Mouse (Mus musculus): ENCODE data around the gene Cemip.

Gene Cemip

DNA sequence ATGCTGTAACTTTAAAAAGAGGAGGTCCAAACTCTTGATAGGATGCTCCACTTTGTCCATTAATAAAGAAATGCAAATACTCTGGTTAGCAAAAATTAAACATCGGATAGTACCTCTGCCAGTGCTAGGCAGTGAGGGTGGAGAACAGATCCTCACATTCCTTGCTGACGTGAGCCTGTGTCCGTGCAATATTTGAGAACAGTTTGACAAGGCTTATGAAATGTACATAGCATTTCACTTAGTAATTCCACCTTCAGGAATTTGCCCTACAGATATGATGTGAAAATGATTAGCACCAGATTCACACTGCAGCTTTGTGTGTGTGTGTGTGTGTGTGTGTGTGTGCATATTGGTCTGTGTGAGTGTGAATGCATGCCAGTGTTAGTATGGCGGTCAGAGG, 4.5 kb upstream of the Cemip start:
- DNase-seq (ENCODE audit: low spot score): no peak

DNA sequence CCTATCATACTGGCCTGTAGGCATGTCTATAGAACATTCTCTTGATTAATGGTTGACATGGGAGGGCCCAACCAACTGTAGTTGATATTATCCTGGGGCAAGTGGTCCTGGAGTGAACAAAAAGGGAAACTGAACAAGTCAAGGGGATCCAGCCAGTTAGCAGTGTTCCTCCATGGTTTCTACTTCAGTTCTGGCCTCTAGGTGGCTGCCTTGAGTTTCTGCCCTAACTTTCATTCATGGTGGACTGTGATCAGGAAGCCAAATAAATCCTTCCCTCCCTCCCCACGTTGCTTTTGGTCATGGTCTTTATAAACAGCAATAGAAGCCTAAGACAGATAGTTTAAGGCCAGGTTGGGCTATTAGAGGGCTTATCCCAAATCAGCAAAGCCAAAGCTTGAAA, 3.5 kb upstream of the Cemip start:
- DNase-seq (ENCODE audit: low spot score): no peak

DNA sequence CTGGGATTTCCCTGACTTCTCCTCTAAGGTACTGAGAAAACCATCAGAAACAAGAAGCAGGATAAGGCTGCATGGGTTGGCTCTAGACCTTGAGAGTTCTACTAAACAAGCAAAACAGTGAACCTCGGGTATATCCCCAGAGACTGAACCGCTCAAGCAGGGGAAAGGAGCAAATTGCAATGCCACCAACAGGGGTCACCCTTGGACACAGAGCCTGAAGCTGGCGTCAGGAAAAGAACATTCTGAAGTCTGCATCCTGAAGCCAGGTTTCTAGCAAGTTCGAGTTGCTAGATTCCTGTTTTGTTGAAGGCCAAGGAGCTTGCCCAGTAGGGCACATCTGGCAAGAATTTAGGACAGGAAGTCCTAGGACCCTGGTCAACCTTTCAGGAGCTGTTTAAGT, 2.7 kb upstream of the Cemip start:
- DNase-seq (ENCODE audit: low spot score): peak; percentile 15

DNA sequence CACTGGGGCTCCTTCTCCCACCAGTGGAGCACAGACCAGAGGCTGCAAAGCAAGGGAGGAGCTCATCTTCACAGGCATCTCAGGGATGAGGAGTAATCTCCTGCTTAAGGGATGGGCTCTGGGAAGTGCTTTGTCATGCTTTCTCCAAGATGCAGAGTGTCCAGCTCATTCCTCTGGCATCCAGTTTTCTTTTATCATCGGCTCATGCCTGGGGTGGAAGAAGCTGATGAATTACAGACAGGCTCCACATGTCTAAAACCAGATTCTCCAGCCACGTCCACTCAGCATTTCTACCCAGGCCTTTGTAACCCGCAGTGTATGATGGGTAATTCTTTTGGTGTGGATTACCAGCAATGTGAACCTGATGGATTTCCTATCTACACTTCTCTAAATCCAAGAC, 1.9 kb upstream of the Cemip start:
- DNase-seq (ENCODE audit: low spot score): no peak

DNA sequence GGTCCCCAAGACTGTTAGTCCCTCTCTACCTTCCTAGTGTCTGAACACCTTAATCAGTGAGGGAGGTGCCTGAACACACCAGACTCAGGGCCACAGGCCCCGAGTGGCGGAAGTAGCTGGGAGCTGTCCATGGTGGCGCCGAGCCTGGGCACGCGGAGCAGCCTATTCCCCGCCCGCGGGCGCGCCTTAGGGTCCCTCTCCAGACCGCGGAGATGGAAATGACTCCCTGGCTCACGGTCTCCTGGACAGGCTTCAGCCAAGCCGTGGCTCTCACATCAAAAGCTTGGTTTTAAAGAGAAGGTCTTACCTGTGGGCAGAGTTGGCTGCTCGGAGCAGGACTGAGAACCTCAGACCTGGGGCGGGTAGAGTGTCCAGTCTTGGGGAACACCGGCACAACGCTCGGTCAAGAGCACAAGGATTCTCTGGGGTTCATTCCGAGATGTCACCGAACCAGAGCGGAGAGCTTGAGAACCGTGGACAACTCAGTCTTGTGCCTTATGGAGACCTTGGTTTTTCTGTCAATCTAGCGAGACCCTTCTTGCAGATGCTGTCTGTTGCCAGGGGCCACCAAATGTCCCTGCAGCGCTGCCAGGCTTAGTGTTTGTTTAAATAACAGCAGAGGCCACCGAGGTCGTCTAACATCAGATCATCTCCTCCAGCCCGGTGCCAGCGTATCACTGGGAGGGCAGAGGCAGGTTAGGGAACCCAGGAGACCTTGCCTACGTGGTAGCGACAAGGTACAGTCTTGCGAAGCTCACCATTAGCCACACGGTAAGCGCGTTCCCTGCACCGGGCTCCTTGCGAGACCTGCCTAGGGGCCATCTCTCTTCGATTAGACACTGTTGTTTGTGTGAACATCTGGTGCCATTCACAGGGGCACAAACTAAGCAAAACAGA, 1.0 kb downstream of the Cemip start:
- DNase-seq (ENCODE audit: low spot score): peak; percentile 4

DNA sequence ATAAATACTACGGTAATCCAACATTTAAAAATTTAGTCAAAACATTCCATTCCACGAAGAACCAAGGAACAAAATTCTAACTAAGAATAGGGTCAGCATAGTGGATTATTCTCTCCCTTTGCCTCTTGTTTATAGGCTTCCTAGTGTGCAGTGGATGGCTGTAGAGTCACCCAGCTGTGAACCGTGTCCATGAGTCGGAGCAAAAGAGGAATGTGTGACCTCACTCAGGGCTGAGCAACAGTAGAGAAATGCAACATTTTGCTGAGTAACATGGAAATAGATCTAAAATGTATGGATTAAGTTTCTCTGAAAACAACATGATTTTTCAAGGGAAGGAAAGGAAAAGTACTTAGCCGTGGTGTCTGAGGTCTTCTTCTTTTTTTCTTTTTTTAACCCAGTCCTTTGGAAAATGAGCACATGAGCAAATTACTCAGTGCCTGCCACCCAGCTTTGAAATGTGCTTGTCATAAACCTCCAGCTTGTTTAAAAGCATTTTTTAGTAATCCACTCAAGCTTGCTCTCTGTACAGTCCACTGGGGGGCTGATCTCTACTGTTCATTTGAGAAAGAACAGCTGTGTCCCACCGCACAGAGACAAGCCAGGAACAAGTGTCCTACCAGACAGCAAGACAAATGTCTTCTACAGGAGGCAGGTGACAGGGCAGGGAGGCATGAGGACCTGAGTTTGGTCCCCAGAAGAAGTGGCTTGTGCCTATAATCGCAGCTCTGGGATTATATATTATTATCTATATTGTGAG, 8.9 kb downstream of the Cemip start:
- DNase-seq (ENCODE audit: low spot score): no peak

DNA sequence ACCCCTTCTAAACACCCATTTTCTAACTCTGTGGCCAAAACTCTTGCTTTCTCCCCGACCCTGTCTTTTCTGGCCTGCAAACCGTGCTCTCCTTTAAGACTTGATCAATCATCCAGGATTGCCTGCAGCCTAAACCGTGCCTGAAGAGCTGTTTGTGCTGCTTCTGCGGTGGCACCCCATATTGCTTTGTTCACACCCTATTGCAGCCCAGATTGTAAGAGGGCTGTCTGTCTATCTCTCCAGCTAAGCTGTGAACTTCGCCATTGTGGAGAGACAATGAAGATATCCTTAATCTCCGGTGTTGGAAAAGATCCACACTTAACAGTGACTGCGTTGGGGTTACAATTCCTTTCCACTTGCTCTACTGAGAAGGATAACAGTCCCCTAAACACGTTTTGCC, 12.0 kb downstream of the Cemip start:
- DNase-seq (ENCODE audit: low spot score): no peak

DNA sequence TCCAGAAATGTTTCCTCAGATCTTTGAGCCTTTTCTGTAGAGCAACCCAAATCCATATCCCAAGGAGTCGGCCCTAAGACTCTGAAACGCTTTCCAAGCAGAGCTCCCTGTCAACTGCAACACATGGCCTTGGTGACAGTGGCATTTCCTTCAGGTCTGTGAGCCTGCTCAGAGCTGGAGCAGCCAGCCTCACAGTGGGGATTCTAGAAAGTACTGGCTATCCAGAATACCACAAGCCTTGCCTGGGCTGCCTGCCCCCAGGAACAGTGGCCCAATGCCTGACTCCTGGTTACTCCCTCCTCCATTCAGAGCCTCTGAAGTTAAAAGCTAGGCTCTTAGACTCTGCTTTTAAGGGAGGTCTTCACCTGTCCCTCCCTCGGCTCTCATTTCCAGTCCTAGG, 12.4 kb downstream of the Cemip start:
- DNase-seq (ENCODE audit: low spot score): no peak

DNA sequence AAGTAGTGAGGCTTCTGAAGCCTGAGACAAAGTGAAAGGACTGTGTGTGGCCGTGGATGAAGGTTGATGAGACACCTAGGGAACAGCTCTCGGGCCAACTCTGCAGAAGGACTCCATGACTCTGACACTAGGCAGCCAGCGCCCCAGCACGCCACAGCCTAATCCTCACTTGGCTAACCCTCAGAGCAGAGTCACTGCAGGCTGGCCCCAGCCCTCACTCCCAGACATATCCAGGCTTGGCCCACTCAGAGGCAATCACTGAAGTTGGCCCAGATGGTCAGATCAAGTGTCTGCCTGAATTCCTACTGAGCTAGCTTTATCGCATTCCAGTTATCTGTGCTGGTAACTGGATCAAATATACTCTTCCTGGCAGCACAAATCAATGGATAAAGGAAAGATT, 17.4 kb downstream of the Cemip start:
- DNase-seq (ENCODE audit: low spot score): no peak

DNA sequence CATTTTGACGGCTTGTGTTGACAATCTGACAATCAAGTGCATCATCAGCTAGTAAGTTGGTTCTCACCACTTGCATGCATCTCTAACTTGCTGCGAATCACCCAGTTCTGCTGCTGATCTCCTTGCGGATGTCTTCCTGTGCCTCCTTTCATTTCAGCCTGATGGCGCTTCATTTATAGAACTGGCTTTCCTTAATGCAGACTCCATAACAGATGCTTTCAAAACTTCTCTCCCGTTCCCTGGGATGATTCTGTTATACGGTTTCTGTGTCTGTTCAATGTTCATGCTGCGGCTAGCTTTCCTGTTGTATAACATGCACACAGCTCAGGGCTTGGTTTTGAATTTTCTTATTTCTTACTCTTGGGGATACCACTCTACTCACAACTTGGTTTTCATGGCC, 26.5 kb downstream of the Cemip start:
- DNase-seq (ENCODE audit: low spot score): no peak

DNA sequence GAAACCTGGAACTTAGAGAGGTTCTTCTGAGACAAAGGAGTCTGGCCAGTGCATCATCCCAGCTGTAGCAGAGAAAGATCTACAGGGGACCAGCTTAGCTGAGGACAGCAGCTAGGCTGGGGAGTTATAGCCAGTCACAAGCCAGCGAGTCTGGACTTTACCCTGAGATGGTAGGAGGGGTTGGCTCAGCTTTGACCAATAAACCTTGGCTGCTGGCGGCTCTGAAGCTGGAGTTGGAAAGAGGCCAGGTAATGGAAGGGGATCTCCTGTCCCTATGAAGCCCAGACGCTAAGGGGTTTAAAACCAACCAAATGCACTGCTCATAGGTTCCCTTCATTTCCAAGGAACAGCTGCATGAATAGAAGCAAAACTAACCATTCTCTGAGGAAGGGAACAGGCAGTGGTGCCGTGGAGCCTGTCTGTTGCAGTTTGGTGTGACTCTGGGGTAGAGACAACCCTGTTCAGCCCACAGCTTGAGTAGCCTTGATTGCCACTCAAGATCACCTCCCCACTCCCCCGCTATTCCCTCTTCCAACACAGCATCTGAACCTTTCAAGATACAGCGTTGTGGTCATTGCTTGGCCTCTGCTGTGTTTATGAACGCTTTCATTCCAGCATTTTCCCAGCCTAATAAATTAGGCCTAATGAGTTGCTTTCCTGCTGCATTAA, 30.2 kb downstream of the Cemip start:
- no peak for DNase-seq (ENCODE audit: low spot score)

DNA sequence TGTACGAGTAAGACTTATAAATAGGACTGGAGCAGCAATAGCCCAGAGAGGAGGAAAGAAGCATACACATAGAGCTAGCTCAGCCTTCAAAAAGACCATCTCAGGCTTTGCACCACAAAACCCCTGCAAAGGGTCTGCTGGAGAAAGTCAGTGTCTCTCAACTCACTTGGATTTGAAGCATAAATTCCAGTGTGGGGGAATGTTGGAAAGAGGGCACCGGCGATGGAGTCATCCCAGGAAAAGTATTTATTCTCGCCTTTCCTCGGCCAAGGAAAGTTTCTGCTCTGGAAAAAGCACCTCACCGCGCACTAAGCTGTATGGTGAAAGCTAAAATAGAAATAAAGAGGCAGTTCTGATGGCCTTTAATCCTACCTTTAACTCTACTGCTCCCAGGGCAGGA, 32.4 kb downstream of the Cemip start:
- DNase-seq (ENCODE audit: low spot score): no peak

DNA sequence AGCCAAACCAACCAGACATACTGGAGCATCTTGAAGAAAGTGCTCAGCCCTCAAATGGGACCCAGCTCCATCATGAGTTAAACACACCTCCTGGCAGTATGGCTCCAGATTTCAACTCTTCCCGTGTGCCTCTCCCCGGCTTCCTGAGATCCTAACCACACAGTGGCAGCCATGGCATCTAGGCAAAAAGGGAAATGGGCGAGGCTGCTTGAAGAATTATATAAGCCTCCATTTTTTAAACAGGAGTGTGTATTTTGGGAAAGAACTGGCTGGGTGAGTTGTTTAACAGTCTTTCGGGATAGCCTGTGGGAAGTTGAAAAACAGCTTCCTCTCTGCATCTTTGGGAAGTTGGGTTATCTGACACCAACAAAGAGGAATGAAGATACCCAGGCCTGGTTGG, 34.9 kb downstream of the Cemip start:
- DNase-seq (ENCODE audit: low spot score): no peak

DNA sequence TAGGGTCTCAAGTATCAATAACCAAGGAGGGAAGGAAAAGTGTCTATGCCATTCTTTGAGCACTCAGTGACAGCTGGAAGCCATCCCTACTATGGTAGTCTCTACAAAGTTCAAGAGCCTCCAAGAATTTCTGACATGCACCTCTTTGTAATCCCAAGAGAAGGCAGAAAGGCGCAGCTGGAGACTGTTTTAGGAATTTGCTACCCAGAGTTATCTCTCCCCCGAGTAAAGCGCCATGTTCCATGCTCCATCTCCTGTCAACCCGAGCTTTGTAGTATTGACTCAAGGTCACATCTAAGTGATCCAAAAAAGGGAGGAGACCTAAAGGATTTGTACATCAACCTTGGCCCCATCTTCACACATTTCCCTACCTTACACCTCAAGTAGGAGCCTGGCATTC, 40.8 kb downstream of the Cemip start:
- DNase-seq (ENCODE audit: low spot score): no peak

DNA sequence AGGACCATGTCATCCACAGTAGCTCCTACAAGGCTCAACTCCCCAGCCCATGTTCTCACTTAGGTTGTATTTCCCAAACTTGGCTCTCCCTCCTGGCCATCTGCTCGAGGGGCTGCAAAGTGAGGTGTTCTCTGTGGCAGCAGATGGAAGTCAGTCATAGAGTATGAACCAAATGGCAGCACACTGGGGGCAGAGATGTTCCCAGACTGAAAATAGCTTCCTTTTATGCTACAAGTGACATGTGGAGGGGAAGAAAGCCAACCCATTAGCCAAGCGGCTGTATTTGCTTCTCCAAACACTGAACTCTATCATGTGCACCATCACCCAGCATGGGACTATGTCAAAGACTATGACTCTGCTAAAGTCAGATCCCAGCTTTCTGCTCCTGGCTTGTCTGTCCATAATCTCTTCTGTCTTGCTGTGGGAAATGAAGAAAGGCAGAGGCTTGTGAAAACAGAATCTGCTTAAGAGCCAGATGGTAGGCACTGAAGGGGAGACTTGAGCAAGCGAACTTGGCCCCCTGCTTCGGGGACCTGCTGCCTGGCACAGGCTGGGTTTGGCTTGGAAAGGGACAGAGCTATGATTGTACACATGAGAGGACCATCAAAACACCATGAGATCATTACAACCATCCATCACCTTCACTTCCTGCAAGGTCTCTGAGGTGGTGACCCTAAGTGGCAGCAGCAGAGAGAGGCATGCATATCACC, 41.6 kb downstream of the Cemip start:
- no peak for DNase-seq (ENCODE audit: low spot score)

DNA sequence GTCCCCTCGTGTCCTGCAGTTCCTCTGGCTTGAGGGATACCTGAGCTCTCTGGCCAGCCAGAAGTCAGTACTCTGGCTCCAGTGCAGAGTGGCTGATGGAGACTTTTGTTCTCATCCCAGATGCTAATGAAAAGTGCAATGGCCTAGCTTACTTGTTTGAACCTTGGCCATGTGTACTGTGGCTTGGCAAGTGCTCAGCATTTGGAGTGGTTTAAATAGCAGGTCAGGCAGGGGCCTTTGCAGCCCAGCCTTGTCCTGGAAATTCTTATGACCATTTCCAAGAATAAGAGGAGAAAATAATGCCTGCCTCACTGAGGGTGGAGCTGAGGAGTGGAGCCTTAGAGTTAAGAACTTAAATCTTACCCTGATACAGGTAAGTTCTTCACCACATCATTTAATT, 43.6 kb downstream of the Cemip start:
- DNase-seq (ENCODE audit: low spot score): no peak

DNA sequence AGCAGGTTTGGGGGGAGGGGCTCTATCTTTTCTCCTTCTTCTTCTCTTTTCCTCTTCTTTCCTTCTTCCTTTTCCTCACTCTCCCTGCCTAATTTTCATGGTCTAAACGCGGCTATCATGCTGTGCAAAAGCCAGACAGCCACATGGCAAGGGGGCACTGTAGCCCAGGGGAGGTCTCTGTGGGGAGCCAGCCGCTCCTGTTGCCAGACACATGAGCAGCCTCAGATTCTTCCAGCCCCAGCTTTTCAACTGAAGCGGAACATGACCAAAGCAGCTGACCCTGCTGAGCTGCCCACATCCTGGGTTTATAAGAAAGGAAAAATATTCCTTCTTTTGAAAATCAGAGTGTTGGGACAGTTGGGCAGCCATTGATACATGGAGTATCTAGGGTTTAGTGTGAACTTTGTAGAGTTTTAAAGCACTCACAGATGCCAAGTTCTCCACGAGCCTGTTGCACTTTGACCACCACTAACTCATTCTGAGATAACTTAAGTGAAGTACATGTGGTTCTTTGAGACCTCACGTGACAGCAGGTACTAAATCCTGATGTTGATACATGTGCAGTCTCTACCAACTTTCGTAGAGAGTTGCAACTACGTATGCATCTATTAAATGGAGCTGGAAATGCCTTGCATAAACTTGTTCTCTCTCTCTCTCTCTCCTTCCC, 46.3 kb downstream of the Cemip start:
- no peak for DNase-seq (ENCODE audit: low spot score)

DNA sequence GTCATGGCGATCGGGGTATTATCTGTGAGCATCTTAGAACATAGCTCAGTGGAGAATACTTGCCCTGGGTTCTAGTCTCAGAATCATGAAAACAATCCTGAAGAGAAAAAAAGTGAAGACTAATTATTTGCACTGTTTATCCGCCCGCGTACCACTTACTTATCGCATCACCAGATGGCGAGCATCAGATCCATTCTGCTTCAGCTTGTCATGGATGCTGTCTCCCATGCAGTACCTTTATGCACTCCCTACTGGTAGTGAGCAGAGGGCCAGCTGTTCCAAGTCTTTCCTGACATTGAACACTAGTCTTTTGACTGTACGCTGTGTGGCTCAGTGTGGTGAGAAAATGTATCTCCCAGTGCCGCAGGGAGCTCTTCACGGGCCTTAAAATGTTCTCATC, 47.7 kb downstream of the Cemip start:
- no peak for DNase-seq (ENCODE audit: low spot score)

DNA sequence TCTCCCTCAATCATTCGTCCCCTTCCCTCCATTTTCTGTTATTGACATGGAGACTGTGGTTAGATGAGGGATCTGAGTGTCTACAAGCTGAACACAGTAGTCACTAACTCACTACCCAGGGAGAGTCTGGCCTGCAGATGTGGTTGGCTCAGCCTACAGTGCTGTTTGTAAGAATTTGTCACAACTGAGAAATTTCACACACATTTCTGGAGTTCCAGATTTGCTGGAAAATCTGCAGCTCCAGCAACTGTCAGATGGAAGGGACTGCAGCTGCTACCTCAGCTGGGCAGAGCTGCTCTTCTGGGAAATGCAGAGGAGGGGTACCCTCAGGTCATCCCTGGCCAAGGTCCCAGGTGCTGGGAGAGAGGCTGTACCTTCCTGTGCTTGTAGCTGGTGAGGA, 53.5 kb downstream of the Cemip start:
- no peak for DNase-seq (ENCODE audit: low spot score)

DNA sequence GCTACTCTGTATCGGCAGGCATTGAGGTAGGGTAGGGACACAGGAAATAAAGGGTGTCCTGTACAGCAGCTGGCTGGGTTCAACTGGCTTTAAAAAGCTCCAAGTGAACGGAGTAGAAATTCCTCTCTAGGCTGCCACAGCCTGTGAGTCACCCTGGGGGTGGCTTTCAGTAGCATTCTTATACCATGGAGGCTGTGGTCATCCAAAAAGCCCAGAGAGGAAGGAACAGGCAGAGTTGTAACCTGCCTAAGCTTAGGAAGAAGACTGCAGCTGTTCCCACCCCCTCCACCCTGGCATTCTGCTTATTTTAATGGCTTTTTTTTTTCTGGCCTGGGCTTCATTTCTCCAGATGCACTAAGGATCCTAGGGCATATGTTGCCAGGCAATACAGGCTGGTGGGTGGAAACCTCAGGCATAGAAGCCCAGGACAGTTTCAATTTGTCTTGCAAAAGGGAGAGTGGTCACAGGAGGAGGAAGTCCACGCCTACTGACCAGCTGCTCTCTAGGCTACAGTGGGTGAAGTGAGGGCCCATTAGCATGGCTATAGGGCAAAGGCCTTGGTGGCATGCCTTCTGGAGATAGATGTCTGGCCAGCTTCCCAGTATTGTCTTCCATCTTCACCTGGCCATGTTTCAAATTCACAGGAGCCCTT, 57.1 kb downstream of the Cemip start:
- DNase-seq (ENCODE audit: low spot score): no peak

DNA sequence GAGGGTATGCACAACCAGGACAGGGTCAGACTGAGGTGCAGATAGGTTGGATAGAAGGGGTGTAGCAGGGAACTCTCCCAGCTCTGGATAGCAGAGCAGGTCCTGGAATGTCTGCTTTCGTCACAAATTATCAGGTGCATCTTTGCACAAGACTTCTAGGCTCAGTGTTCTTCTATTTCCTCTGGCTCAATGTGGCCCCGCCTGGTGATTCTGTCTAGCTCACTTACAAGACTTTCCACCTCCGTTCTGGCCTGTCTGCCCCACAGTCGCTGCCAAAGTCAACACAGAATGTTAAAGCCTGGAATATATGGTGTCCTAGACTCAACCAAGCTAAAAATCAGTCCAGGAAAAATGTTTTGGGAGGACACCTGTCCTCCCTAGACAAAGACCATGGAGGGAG, 57.9 kb downstream of the Cemip start:
- DNase-seq (ENCODE audit: low spot score): no peak
